Mouse (Mus musculus) liver, postnatal 0 days (tissue): ENCODE measurements around the gene Haghl. TPM values are rescaled to one million over a fixed set of nuclear protein-coding genes. Genes with fewer than 3 reads are reported as not detected.
A peak's percentile ranks its signal among the peaks of the same experiment; 100 is the strongest.

Experiments
- ATAC-seq: fragments of 200-750 bp; cut with Nextera tagmentation; 2 replicates; pipeline ENCODE4 v1.8.0; 2017; ENCODE audit warnings: mild to moderate bottlenecking, moderate library complexity
- DNase-seq: peaks from one replicate; pipeline ENCODE4 v3.0.0-alpha.2; 2016
- H3K27ac ChIP-seq: fragments of 300-500 bp; sonication (generic); 2 replicates; pipeline ENCODE4 v1.5.1; 2014; ENCODE audit warnings: antibody characterized with exemption, moderate library complexity, mild to moderate bottlenecking, low read depth
- H3K27me3 ChIP-seq: fragments of 300-500 bp; sonication (generic); 2 replicates; pipeline ENCODE4 v1.6.1; 2014; ENCODE audit warnings: low read length, control low read depth, mixed read lengths; ENCODE audit not compliant: insufficient read depth
- H3K36me3 ChIP-seq: fragments of 300-500 bp; sonication (generic); replicated peaks from 2 replicates; pipeline ENCODE4 v1.6.1; 2014; ENCODE audit warnings: mild to moderate bottlenecking, control low read depth, low read length, moderate library complexity, mixed read lengths; ENCODE audit not compliant: insufficient read depth
- H3K4me1 ChIP-seq: fragments of 300-500 bp; sonication (generic); 2 replicates; pipeline ENCODE4 v1.6.1; 2014; ENCODE audit warnings: antibody characterized with exemption, mild to moderate bottlenecking, control low read depth; ENCODE audit not compliant: insufficient read depth
- H3K4me2 ChIP-seq: fragments of 300-500 bp; sonication (generic); 2 replicates; pipeline ENCODE4 v1.6.1; 2014; ENCODE audit warnings: low read depth, mild to moderate bottlenecking, low read length, moderate library complexity, mixed read lengths
- H3K4me3 ChIP-seq: fragments of 300-500 bp; sonication (generic); 2 replicates; pipeline ENCODE4 v1.5.1; 2014; ENCODE audit warnings: low read depth, low read length
- H3K9ac ChIP-seq: fragments of 300-500 bp; sonication (generic); replicated peaks from 2 replicates; pipeline ENCODE4 v1.6.1; 2014; ENCODE audit warnings: mild to moderate bottlenecking, moderate library complexity
- H3K9me3 ChIP-seq: fragments of 300-500 bp; sonication (generic); 2 replicates; pipeline ENCODE4 v1.6.1; 2016; ENCODE audit warnings: mild to moderate bottlenecking, control low read depth, low read length, mixed read lengths
- CTCF ChIP-seq: sonication (generic); IDR thresholded peaks from 2 replicates; pipeline ENCODE4 v1.5.1; 2016; ENCODE audit warnings: antibody characterized with exemption, low read depth
- EP300 ChIP-seq: IDR thresholded peaks from 2 replicates; pipeline ENCODE4 v1.6.1; 2016; ENCODE audit warnings: antibody characterized with exemption, low read depth, mild to moderate bottlenecking
- WGBS: fragments of 180-500 bp; shearing (Covaris S2); extraction: QIAGEN DNeasy Blood & Tissue Kit; methylation state at CpG from one replicate; pipeline ENCODE4 v1.1.7; 2014; ENCODE audit not compliant: insufficient replicate concordance; 5-methylcytosine and 5-hydroxymethylcytosine counted together
- polyA plus RNA-seq: library from polyadenylated mRNA; unstranded; fragments of >200 nt; fragmentation: Nextera tagmentation; extraction: Ambion mirVana; gene quantifications from 2 replicates; pipeline ENCODE4 v1.2.1, GENCODE M21; 2015

The Haghl gene
- polyA plus RNA-seq, 1 experiment from 2014 or later, result 9.4 TPM

DNA sequence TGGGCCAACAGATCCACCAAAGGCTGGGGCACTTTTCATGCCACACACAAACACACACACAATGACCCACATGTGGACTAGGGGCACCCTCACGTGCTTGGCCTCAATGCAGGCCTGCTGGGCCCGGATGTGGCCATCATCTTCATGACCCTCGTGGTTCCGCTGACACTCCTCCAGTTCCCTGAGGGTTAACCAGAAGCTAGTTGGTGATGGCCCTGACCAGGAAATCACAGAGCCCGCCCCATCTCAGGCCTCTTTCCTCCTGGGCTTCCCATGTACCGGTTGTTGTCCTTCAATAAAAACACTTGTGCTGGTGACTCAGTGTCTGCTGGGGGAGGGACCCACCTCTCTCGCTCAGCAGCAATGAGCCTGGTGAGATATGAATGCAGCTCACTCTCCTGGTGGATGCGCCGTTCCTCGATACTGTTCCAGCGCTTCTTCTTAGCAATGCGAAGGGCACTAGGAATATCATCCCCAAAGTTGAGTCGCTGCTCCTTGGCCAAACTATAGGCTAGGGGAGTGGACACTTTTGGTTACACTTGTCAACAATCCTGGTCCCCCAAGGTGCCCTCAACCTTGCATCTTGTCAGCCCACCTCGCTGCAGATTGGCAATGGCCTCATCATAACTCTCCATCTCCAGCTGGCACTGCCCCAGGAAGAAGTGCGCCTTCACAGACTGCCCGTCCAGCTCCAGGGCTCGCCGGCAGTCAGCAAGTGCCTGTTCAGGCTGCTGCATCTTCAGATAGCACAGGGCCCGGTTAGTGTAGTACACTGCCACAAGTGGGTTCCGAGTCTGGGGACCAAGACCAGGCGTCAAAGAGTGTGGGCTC, 46.2 kb upstream of the Haghl start:
- TF ChIP-seq EP300 (no peak), CTCF (no peak)
- peak overlapping the region; percentile 99 for H3K27ac ChIP-seq
- H3K4me3 ChIP-seq, result peak overlapping the region; percentile 75
- WGBS, result 48% methylated on average over 21 of the region's 21 CpGs
- peaks cover 27% of the 10 kb centered on the region for H3K36me3 ChIP-seq
- H3K9ac ChIP-seq, result peak overlapping the region; percentile 84
- no peak for DNase-seq
- H3K4me1 ChIP-seq, result peaks cover 62% of the 10 kb centered on the region
- no peaks in the 10 kb centered on the region for H3K27me3 ChIP-seq
- H3K4me2 ChIP-seq, result peak overlapping the region; percentile 99
- ATAC-seq, result no peak
- no peaks in the 10 kb centered on the region for H3K9me3 ChIP-seq

DNA sequence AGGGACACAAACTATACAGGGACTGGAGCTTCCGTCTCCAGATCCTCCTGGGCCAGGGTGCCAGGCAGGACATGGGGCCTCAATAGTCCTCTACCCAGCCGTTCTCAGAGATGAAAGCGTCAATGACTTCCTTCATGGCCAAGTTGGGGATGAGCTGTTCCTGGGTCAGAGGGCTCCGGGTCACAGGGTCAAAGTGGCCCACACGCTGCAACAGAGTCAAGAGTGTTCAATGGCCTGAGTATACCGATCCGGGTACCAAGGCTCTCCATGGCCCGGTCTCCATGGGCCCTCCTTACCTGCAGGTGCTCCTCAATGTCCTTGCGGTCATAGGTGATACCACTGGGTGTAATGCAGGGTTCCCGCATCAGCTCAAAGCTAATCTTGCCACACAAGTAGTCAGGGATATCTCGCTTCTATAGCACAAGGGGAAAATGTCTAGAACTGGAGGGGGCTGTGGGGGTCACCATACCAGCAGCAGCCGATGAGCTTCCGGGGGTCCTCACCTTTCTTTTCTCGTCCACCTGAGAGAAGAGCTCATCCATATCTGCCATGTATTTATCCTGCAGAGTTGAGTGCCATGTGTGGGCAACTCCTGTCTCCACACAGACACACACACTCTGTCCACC, 45.4 kb upstream of the Haghl start:
- H3K4me2 ChIP-seq, result peak overlapping the region; percentile 99
- peak overlapping the region; percentile 75 for H3K4me3 ChIP-seq
- no peak for TF ChIP-seq CTCF
- no peak for ATAC-seq
- WGBS, result 80% methylated on average over 14 of the region's 14 CpGs
- H3K36me3 ChIP-seq, result peaks cover 31% of the 10 kb centered on the region
- no peaks in the 10 kb centered on the region for H3K9me3 ChIP-seq
- no peaks in the 10 kb centered on the region for H3K27me3 ChIP-seq
- no peak overlapping the region for H3K27ac ChIP-seq
- peak overlapping the region; percentile 34; the same call in 1 of the 2 replicates for H3K9ac ChIP-seq
- H3K4me1 ChIP-seq, result peaks cover 55% of the 10 kb centered on the region
- DNase-seq, result no peak

DNA sequence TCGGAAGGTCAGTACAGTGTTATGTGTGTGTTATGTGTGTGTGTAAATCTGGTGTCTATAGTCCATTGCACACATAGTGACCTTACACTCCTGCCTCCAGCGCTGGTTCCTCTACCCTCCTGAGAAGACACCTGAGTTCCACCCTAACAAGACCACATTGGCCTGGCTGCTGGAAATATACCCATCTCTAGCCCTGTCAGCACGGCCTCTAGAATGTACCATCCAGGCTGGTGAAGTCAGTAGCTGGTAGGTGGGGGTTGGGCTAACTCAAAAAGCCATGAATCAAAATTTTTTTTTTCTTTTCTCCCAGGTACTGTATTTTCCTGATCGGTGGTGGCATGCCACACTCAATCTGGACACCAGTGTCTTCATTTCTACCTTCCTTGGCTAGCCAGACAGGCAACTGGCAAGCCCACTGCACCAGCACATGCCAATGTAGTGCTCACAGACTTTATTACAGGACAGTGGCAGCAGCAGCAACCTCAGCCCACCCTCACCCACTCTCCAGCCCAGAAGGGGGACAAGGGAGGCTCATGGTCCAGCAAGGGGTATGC, 44.8 kb upstream of the Haghl start:
- peak overlapping the region; percentile 34 for H3K9ac ChIP-seq
- peaks cover 31% of the 10 kb centered on the region for H3K36me3 ChIP-seq
- H3K4me3 ChIP-seq, result no peak overlapping the region
- WGBS, result 72% methylated on average over 4 of the region's 4 CpGs
- no peak overlapping the region for H3K27ac ChIP-seq
- no peak for TF ChIP-seq EP300
- TF ChIP-seq CTCF, result no peak
- H3K9me3 ChIP-seq, result no peaks in the 10 kb centered on the region
- H3K4me1 ChIP-seq, result peaks cover 52% of the 10 kb centered on the region
- ATAC-seq, result no peak
- H3K27me3 ChIP-seq, result no peaks in the 10 kb centered on the region
- H3K4me2 ChIP-seq, result peak overlapping the region; percentile 78; the same call in 1 of the 2 replicates
- no peak for DNase-seq

DNA sequence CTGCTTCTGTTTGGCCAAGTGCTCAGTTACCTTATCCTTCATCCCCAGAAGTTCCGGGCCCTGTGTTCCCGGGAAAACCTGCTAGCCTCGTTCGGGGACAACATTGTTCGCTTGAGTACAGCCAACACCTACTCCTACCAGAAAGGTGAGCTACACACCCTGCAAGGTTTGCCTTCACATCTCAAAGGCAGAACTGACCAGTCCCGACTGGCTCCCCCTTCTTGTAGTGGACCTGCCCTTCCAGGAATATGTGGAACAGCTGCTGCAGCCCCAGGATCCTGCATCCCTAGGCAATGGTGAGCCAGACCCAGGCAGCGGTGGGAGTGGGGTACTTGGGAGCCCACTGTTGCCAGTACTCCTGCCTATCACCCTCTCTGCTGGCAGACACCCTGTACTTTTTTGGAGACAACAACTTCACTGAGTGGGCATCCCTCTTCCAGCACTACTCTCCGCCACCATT, 44.1 kb upstream of the Haghl start:
- no peak for TF ChIP-seq EP300
- no peak for TF ChIP-seq CTCF
- no peaks in the 10 kb centered on the region for H3K27me3 ChIP-seq
- H3K27ac ChIP-seq, result peak overlapping the region; percentile 67
- WGBS, result 39% methylated on average over 8 of the region's 8 CpGs
- peaks cover 31% of the 10 kb centered on the region for H3K36me3 ChIP-seq
- peaks cover 50% of the 10 kb centered on the region for H3K4me1 ChIP-seq
- H3K9me3 ChIP-seq, result no peaks in the 10 kb centered on the region
- H3K9ac ChIP-seq, result peak overlapping the region; percentile 63
- peak overlapping the region; percentile 56 for H3K4me3 ChIP-seq
- peak overlapping the region; percentile 78 for H3K4me2 ChIP-seq
- ATAC-seq (no peak), DNase-seq (no peak)

- WGBS, result 1% methylated on average over 32 of the region's 32 CpGs
- Histone ChIP-seq H3K9ac (peak within 1 kb of the TSS; percentile 63), H3K36me3 (peaks cover 31% of the 10 kb centered on the region), H3K4me2 (peak within 1 kb of the TSS; percentile 78), H3K27me3 (no peaks in the 10 kb centered on the region), H3K27ac (peak within 1 kb of the TSS; percentile 67), H3K4me3 (peak within 1 kb of the TSS; percentile 56), H3K9me3 (no peaks in the 10 kb centered on the region), H3K4me1 (peaks cover 50% of the 10 kb centered on the region)
- ATAC-seq, result peak; percentile 31
- peak; percentile 83 for DNase-seq
- TF ChIP-seq CTCF, result peak; percentile 59
- TF ChIP-seq EP300, result no peak
Measured at GRCm38 (mm10) chr17:25828712-25829557, 43.5 kb upstream of the Haghl start, which contains the start of gene Jmjd8. TSS of gene Jmjd8 (plus strand) at chr17:25828867.
